Mouse (Mus musculus): ENCODE measurements around the gene Bche. TPM values are rescaled to one million over a fixed set of nuclear protein-coding genes. Genes with fewer than 3 reads are reported as not detected.

The Bche gene
- 9.8 and 10.7 TPM in 2 replicates for polyA plus RNA-seq (2015; fragmentation: Nextera tagmentation; extraction: Ambion mirVana)

GRCm38 (mm10) chr3:73708410-73708714, at the start of gene Bche:
TSS of gene Bche (minus strand) at chr3:73708415.

Measured in skeletal muscle tissue, postnatal 0 days (tissue).